Mouse (Mus musculus) small intestine, adult 2 months (tissue): ENCODE results near the gene Cep152.

Experiments
- CTCF ChIP-seq: fragments of 200-500 bp; IDR thresholded peaks from 2 replicates; pipeline ENCODE4 v1.5.1; 2012; ENCODE audit warnings: low read depth, mild to moderate bottlenecking, control low read depth, inconsistent platforms, low read length, moderate library complexity, mixed read lengths; ENCODE audit not compliant: insufficient replicate concordance, insufficient read length; ENCODE audit errors: extremely low read depth
- POLR2A ChIP-seq: fragments of 200-500 bp; IDR thresholded peaks from 2 replicates; pipeline ENCODE4 v1.6.1; 2012; ENCODE audit warnings: low read depth, mild to moderate bottlenecking, control low read depth, inconsistent platforms, low read length, moderate library complexity

GRCm38 (mm10) chr2:125560037-125560436 lies 64.9 kb downstream of the Cep152 start:
- TF ChIP-seq POLR2A (no peak), CTCF (no peak)
